In the genomic region with DNA sequence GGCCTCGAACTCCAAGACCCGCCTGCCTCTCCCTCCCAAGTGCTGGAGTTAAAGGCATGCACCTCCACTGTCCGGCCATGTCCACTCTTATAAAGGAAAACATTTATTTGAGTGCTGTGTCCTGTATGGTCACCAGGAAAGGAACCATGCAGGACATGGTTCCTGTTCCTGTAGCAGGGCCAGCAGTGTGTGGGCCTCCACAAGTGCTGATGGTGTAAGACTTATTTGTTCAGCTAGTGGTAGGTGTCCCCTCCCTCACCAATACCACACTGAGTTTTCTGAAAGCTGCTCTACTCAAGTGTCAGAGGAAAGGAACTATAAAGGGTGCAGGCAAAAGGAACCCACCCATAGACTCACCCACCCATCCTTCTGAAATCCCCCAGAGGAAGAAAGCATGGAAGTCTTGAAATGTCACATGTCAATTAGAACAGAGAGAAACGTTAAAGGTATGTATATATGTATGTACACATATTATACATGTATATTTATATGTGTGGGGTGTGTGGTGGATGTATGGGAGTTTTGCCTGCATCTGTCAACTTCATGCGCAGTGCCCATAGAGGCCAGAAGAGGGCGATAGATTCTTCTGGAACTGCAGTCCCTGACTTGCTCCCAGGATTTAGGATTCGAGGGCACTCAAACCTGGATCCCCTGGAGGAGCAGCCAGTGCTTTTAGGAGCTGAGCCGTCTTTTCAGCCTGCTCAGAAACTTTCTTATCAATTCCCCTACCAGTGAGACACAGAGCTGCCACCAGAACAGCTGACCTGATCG, we compare ENCODE assay signal across 10 mouse cellular contexts. TPM values are rescaled to one million over a fixed set of nuclear protein-coding genes. Genes with fewer than 3 reads are reported as not detected.
DNase-seq lines count a peak whose midpoint lies in the region; TF ChIP-seq lines count a peak whose summit lies in the region.
"Not testable (repeated sequence)": the region's sequence is repeated elsewhere in the genome, so short reads cannot be mapped to it uniquely, and the experiment has no call there.
"Had no signal": no experiment of that assay in that cellular context is flagged by ENCODE, and none has a peak within 500 bp of the region (broad histone marks: within the 10 kb centered on the region; RNA-seq: fewer than 3 reads in every experiment).

No protein-coding gene starts in this region.

- H3K27ac ChIP-seq in cortical plate, adult 2 months (ENCODE audit: insufficient read depth, low read length); gastrocnemius, adult 2 months: not testable (repeated sequence)

- TF ChIP-seq POLR2A in cortical plate, adult 2 months (IDR thresholded peaks at IDR 0.05; ENCODE audit: extremely low read depth, insufficient read depth, low read length) = not testable (repeated sequence)

- not testable (repeated sequence) for H3K4me1 ChIP-seq in cortical plate, adult 2 months (ENCODE audit: control insufficient read depth, insufficient read depth, low read length)

- DNase-seq in adrenal gland, adult 18-20 months (ENCODE audit: low spot score in 2 of 2) = peak; percentile 28 to 34
- DNase-seq in gastrocnemius, adult 2 months = peak; percentile 29
- DNase-seq in induced T-regulatory cell, adult 2 months (ENCODE audit: low read depth) = peak; percentile 37
- DNase-seq in left cerebral cortex, adult 18-20 months (ENCODE audit: low spot score in 2 of 2) = peak; percentile 23 to 36
- peak; percentile 39 for DNase-seq in lung, postnatal 14 days
- peak; percentile 68 for DNase-seq in retina, postnatal 1 day
- peak; percentile 26 for DNase-seq in urinary bladder, postnatal 25 days (ENCODE audit: low spot score)

- not testable (repeated sequence) for H3K4me3 ChIP-seq in cortical plate, adult 2 months (ENCODE audit: insufficient read depth, low read length)
- 0 out of 2 replicates have a peak overlapping the region, but pooled peaks have one; percentile 13 for H3K4me3 ChIP-seq in gastrocnemius, adult 2 months

- TF ChIP-seq CTCF in cortical plate, adult 2 months (IDR thresholded peaks at IDR 0.05; ENCODE audit: extremely low read depth, insufficient read depth, low read length) = peak; percentile 53; the same call in 1 of the 2 replicates
- peak; percentile 70 for TF ChIP-seq CTCF in gastrocnemius, adult 2 months (IDR thresholded peaks at IDR 0.05)

- intact Hi-C loops in gastrocnemius, adult 2 months (cut with DNase I) = loop anchor here (5.0 kb wide), 1 partner anchor 70 kb away; no protein-coding TSS in a partner anchor

RNA-seq across cellular contexts. Expression of gene Rnase2b, which starts 10.2 kb away (rescaled TPM):
- not detected for total RNA-seq in adrenal gland, adult 18-20 months (2021)
- polyA plus RNA-seq in cortical plate, adult 2 months (2012; rRNA removed) = not detected in 2 replicates
- total RNA-seq in gastrocnemius, adult 2 months (2021) = not detected
- total RNA-seq in left cerebral cortex, adult 18-20 months (2021) = not detected
- total RNA-seq: adrenal gland, adult 8-10 months had no signal
- polyA plus RNA-seq: intestine, embryonic 16.5 days had no signal

RNA-seq across cellular contexts. Expression of gene Rnase1, which starts 25.7 kb away (rescaled TPM):
- not detected for total RNA-seq in adrenal gland, adult 18-20 months (2021)
- polyA plus RNA-seq in cortical plate, adult 2 months (2012; rRNA removed) = 2.2 and 2.4 TPM in 2 replicates
- total RNA-seq in gastrocnemius, adult 2 months (2021) = not detected
- 1 to 10 TPM in 1 of 2 experiments, under 1 TPM in 1; 0.63 to 1.1 TPM for total RNA-seq in left cerebral cortex, adult 18-20 months (2021)

RNA-seq across cellular contexts. Expression of gene Ang2, which starts 26.7 kb away (rescaled TPM):
- total RNA-seq in adrenal gland, adult 18-20 months (2021) = not detected
- not detected in 2 replicates for polyA plus RNA-seq in cortical plate, adult 2 months (2012; rRNA removed)
- total RNA-seq in gastrocnemius, adult 2 months (2021) = not detected
- total RNA-seq in left cerebral cortex, adult 18-20 months (2021) = not detected
- total RNA-seq: adrenal gland, adult 8-10 months had no signal
- polyA plus RNA-seq: intestine, embryonic 16.5 days had no signal

RNA-seq across cellular contexts. Expression of gene Ear14, which starts 30.9 kb away (rescaled TPM):
- not detected for total RNA-seq in adrenal gland, adult 18-20 months (2021)
- not detected in 2 replicates for polyA plus RNA-seq in cortical plate, adult 2 months (2012; rRNA removed)
- total RNA-seq in gastrocnemius, adult 2 months (2021) = not detected
- not detected for total RNA-seq in left cerebral cortex, adult 18-20 months (2021)
- total RNA-seq: adrenal gland, adult 8-10 months had no signal
- polyA plus RNA-seq: intestine, embryonic 16.5 days had no signal

RNA-seq across cellular contexts. Expression of gene Rnase6, which starts 48.6 kb away (rescaled TPM):
- total RNA-seq in adrenal gland, adult 18-20 months (2021) = 1 to 10 TPM; 1.3 to 2.0 TPM
- 0.50 and 0.68 TPM in 2 replicates for polyA plus RNA-seq in cortical plate, adult 2 months (2012; rRNA removed)
- total RNA-seq in gastrocnemius, adult 2 months (2021) = under 1 TPM in 1 of 2 experiments, not detected in 1; 0.64 TPM
- total RNA-seq in left cerebral cortex, adult 18-20 months (2021) = not detected
